Mouse (Mus musculus) neural tube, embryonic 14.5 days (tissue): ENCODE results near the gene Tor2a. TPM values are rescaled to one million over a fixed set of nuclear protein-coding genes. Genes with fewer than 3 reads are reported as not detected.

Experiments used
- ATAC-seq: fragments of 200-750 bp; cut with Nextera tagmentation; 2 replicates; pipeline ENCODE4 v1.8.0; 2017; ENCODE audit warnings: low read depth, mild to moderate bottlenecking, moderate TSS enrichment, moderate library complexity
- H3K27ac ChIP-seq: fragments of 300-500 bp; sonication (generic); 2 replicates; pipeline ENCODE4 v1.5.1; 2014; ENCODE audit warnings: low read depth, mild to moderate bottlenecking, control low read depth, low read length, moderate library complexity, mixed read lengths
- H3K27me3 ChIP-seq: fragments of 300-500 bp; sonication (generic); 2 replicates; pipeline ENCODE4 v1.6.1; 2014; ENCODE audit warnings: low read length; ENCODE audit not compliant: control insufficient read depth, insufficient read depth
- H3K36me3 ChIP-seq: fragments of 300-500 bp; sonication (generic); 2 replicates; pipeline ENCODE4 v1.6.1; 2014; ENCODE audit warnings: low read length, mixed read lengths; ENCODE audit not compliant: control insufficient read depth, insufficient read depth
- H3K4me1 ChIP-seq: fragments of 300-500 bp; sonication (generic); 2 replicates; pipeline ENCODE4 v1.6.1; 2014; ENCODE audit warnings: low read length; ENCODE audit not compliant: control insufficient read depth, insufficient read depth
- H3K4me2 ChIP-seq: fragments of 300-500 bp; sonication (generic); 2 replicates; pipeline ENCODE4 v1.6.1; 2014; ENCODE audit warnings: mild to moderate bottlenecking, low read depth, low read length, control low read depth
- H3K4me3 ChIP-seq: fragments of 300-500 bp; sonication (generic); 2 replicates; pipeline ENCODE4 v1.5.1; 2014; ENCODE audit warnings: low read depth, low read length, control low read depth, mixed read lengths
- H3K9ac ChIP-seq: fragments of 300-500 bp; sonication (generic); replicated peaks from 2 replicates; pipeline ENCODE4 v1.6.1; 2014; ENCODE audit warnings: low read depth, mild to moderate bottlenecking, control low read depth, low read length, mixed read lengths
- H3K9me3 ChIP-seq: fragments of 300-500 bp; sonication (generic); 2 replicates; pipeline ENCODE4 v1.6.1; 2016; ENCODE audit warnings: low read length; ENCODE audit not compliant: control insufficient read depth
- WGBS: fragments of 180-500 bp; shearing (Covaris S2); extraction: QIAGEN DNeasy Blood & Tissue Kit; methylation state at CpG from one replicate; pipeline ENCODE4 v1.1.7; 2014; 5-methylcytosine and 5-hydroxymethylcytosine counted together
- polyA plus RNA-seq: library from polyadenylated mRNA; unstranded; fragments of >200 nt; fragmentation: Nextera tagmentation; extraction: Ambion mirVana; gene quantifications from 2 replicates; pipeline ENCODE4 v1.2.1, GENCODE M21; 2014

Gene Tor2a
- polyA plus RNA-seq, 1 experiment from 2014 or later, result 56.0 TPM

- no peak for ATAC-seq
- Histone ChIP-seq H3K36me3 (no peaks in the 10 kb centered on the region), H3K4me2 (no peak overlapping the region), H3K9ac (no peak overlapping the region), H3K27me3 (no peaks in the 10 kb centered on the region), H3K9me3 (no peaks in the 10 kb centered on the region), H3K4me3 (no peak overlapping the region), H3K27ac (no peak overlapping the region), H3K4me1 (peaks cover 4% of the 10 kb centered on the region; the same call in 1 of the 2 replicates)
- WGBS, result 79% methylated on average over 16 of the region's 16 CpGs
Observed at GRCm38 (mm10) chr2:32724832-32725790, 31.9 kb upstream of the Tor2a start.

DNA sequence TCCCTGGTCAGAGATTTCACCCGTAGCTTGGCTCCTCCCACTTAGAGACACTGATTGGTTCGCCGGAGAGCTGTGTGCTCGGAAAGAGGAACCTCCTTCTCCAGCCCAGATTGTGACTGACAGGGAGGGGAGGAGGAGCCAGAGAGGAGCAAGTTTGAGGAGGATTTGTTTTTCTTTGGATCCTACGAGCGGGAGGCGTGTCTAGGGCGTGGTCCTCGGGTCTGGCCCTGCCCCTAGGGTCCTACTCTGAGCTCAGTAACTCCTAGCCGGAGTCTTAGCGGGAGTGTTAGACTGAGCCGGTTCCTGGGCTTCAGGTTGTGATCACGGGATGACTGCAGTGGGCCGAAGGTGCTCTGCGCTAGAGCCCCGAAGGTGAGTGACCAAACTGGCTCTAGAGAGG lies 29.6 kb upstream of the Tor2a start:
- no peaks in the 10 kb centered on the region for H3K27me3 ChIP-seq
- H3K4me2 ChIP-seq, result peak overlapping the region; percentile 42
- peaks cover 4% of the 10 kb centered on the region; the same call in 1 of the 2 replicates for H3K4me1 ChIP-seq
- 0 out of 2 replicates have a peak overlapping the region, but pooled peaks have one; percentile 2 for H3K27ac ChIP-seq
- H3K9me3 ChIP-seq, result no peaks in the 10 kb centered on the region
- under 1% methylated on average over 16 of the region's 16 CpGs for WGBS
- H3K36me3 ChIP-seq, result no peaks in the 10 kb centered on the region
- ATAC-seq, result peak; percentile 94
- H3K9ac ChIP-seq, result peak overlapping the region; percentile 28; the same call in 1 of the 2 replicates
- peak overlapping the region; percentile 22 for H3K4me3 ChIP-seq

GRCm38 (mm10) chr2:32728463-32728862 lies 28.6 kb upstream of the Tor2a start:
- Histone ChIP-seq H3K4me2 (peak overlapping the region; percentile 42; the same call in 1 of the 2 replicates), H3K4me1 (peaks cover 4% of the 10 kb centered on the region; the same call in 1 of the 2 replicates), H3K27me3 (no peaks in the 10 kb centered on the region), H3K27ac (no peak overlapping the region), H3K9me3 (no peaks in the 10 kb centered on the region), H3K36me3 (no peaks in the 10 kb centered on the region), H3K9ac (no peak overlapping the region), H3K4me3 (no peak overlapping the region)
- ATAC-seq, result no peak
- 43% methylated on average over 7 of the region's 7 CpGs for WGBS

GRCm38 (mm10) chr2:32729547-32729946 lies 27.5 kb upstream of the Tor2a start:
- Histone ChIP-seq H3K4me2 (no peak overlapping the region), H3K27me3 (no peaks in the 10 kb centered on the region), H3K9me3 (no peaks in the 10 kb centered on the region), H3K36me3 (no peaks in the 10 kb centered on the region), H3K27ac (no peak overlapping the region), H3K4me3 (no peak overlapping the region), H3K4me1 (peaks cover 4% of the 10 kb centered on the region; the same call in 1 of the 2 replicates), H3K9ac (no peak overlapping the region)
- 66% methylated on average over 4 of the region's 4 CpGs for WGBS
- no peak for ATAC-seq

DNA sequence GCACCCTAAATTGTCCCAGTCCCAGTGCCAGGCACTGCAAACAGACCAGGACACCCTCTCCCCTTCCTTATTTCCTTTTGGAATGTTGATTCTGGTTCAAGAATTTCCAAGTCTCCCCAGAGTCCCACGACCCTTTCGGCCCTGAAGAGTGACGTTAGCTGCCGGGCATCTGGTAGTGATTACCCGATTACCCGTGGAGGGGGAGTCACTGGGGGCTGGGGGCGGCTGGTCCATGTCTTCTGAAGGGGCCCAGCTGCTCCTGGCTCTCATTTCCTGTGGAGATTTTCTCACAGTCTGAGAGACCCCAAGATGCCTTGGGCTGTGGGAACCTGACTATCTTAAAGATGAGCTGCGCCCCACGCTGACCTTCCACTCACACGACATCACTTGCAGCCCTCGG lies 26.2 kb upstream of the Tor2a start:
- no peaks in the 10 kb centered on the region for H3K27me3 ChIP-seq
- ATAC-seq, result no peak
- no peaks in the 10 kb centered on the region for H3K9me3 ChIP-seq
- H3K4me3 ChIP-seq, result no peak overlapping the region
- WGBS, result 40% methylated on average over 11 of the region's 11 CpGs
- no peaks in the 10 kb centered on the region for H3K36me3 ChIP-seq
- peak overlapping the region; percentile 1; the same call in 1 of the 2 replicates for H3K4me2 ChIP-seq
- no peak overlapping the region for H3K27ac ChIP-seq
- peaks cover 4% of the 10 kb centered on the region; the same call in 1 of the 2 replicates for H3K4me1 ChIP-seq
- no peak overlapping the region for H3K9ac ChIP-seq

DNA sequence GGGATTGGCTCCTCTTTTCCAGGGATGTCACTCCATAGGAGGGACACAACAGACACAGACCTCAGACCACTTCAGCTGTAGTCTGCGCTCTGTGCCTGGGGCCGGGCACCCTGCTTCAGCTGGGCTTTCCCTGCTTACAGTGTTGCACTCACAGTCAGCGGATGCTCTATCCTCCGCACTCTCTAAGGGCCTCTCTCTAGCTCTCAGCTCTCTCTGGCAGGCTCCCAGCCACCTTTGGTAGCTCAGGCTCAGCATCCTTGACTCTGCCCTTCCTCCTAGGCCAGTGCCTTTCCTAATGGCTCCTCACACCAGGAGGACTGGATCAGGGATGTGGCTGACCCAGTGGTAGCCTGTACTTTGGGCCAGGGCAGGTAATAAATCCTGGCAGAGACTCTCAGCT lies 25.1 kb upstream of the Tor2a start:
- Histone ChIP-seq H3K4me1 (peaks cover 4% of the 10 kb centered on the region; the same call in 1 of the 2 replicates), H3K9me3 (no peaks in the 10 kb centered on the region), H3K27me3 (no peaks in the 10 kb centered on the region), H3K4me2 (no peak overlapping the region), H3K36me3 (no peaks in the 10 kb centered on the region), H3K4me3 (no peak overlapping the region), H3K27ac (no peak overlapping the region), H3K9ac (no peak overlapping the region)
- no peak for ATAC-seq
- 75% methylated on average over 4 of the region's 4 CpGs for WGBS

DNA sequence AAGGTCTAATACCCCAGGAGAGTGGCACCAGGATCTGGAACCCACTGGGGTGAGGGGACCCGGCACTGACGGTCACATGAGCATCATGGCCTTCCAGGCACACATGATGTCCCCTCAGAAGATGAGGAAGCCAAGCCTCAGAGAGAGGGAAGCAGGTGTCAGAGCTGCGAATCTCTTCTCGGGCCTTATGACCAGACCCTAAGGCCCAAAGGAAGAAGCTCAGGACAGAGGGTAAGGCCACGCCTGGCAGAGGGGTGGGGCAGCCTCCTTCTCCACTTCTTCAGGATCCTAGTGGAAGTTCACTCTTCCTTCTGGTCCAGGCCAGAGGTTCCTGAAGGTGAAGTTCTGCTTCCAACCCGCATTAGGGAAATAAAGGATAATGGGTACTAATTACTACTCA lies 24.3 kb upstream of the Tor2a start:
- Histone ChIP-seq H3K4me1 (no peaks in the 10 kb centered on the region), H3K27me3 (no peaks in the 10 kb centered on the region), H3K27ac (no peak overlapping the region), H3K4me2 (no peak overlapping the region), H3K9me3 (no peaks in the 10 kb centered on the region), H3K36me3 (no peaks in the 10 kb centered on the region), H3K4me3 (no peak overlapping the region), H3K9ac (no peak overlapping the region)
- ATAC-seq, result no peak
- 76% methylated on average over 6 of the region's 6 CpGs for WGBS

- H3K4me2 ChIP-seq, result no peak overlapping the region
- no peaks in the 10 kb centered on the region for H3K4me1 ChIP-seq
- no peaks in the 10 kb centered on the region for H3K36me3 ChIP-seq
- no peak overlapping the region for H3K9ac ChIP-seq
- WGBS, result 53% methylated on average over 4 of the region's 4 CpGs
- no peak overlapping the region for H3K4me3 ChIP-seq
- no peak overlapping the region for H3K27ac ChIP-seq
- H3K27me3 ChIP-seq, result no peaks in the 10 kb centered on the region
- ATAC-seq, result no peak
- no peaks in the 10 kb centered on the region for H3K9me3 ChIP-seq
Observed at GRCm38 (mm10) chr2:32734480-32734879, 22.6 kb upstream of the Tor2a start.

- Histone ChIP-seq H3K4me3 (no peak overlapping the region), H3K4me2 (no peak overlapping the region), H3K4me1 (no peaks in the 10 kb centered on the region), H3K9ac (no peak overlapping the region), H3K27ac (no peak overlapping the region), H3K36me3 (no peaks in the 10 kb centered on the region), H3K27me3 (no peaks in the 10 kb centered on the region), H3K9me3 (no peaks in the 10 kb centered on the region)
- no peak for ATAC-seq
- WGBS, result 59% methylated on average over 4 of the region's 4 CpGs
Observed at GRCm38 (mm10) chr2:32734933-32735332, 22.1 kb upstream of the Tor2a start.
